Mouse (Mus musculus) MEL (cell line): Measurements from ENCODE around the gene Glmp. TPM values are rescaled to one million over a fixed set of nuclear protein-coding genes. Genes with fewer than 3 reads are reported as not detected.

ENCODE experiments used
- DNase-seq: peaks from one replicate; pipeline ENCODE4 v3.0.0; 2011; ENCODE audit warnings: low read depth, low spot score
- H3K27ac ChIP-seq: 2 replicates; pipeline ENCODE4 v1.5.1; 2012; ENCODE audit warnings: low read depth, mild to moderate bottlenecking, control low read depth, low read length, moderate library complexity; ENCODE audit not compliant: control insufficient read depth
- H3K27me3 ChIP-seq, 2 experiments: fragments of 150-350 bp in 1 of 2; sonication (generic) in 1 of 2; 2 replicates each; pipeline ENCODE4 v1.6.1; 2012; ENCODE audit warnings: low read length in 2 of 2, mild to moderate bottlenecking in 2 of 2, improper control_type of control experiment in 1 of 2, moderate library complexity in 1 of 2; ENCODE audit not compliant: insufficient read depth in 2 of 2, control insufficient read depth in 1 of 2
- H3K36me3 ChIP-seq, 2 experiments: 2 replicates each; pipeline ENCODE4 v1.6.1; 2012 to 2014; ENCODE audit warnings: low read length in 2 of 2, improper control_type of control experiment in 1 of 2, inconsistent platforms in 1 of 2, mild to moderate bottlenecking in 1 of 2; ENCODE audit not compliant: insufficient read depth in 2 of 2, control insufficient read depth in 1 of 2
- H3K4me1 ChIP-seq, 2 experiments: fragments of 150-350 bp in 1 of 2; sonication (generic) in 1 of 2; 2 replicates each; pipeline ENCODE4 v1.6.1; 2012; ENCODE audit warnings: low read length in 2 of 2, improper control_type of control experiment in 1 of 2, mild to moderate bottlenecking in 1 of 2; ENCODE audit not compliant: insufficient read depth in 2 of 2, control insufficient read depth in 1 of 2
- H3K4me3 ChIP-seq, 2 experiments: fragments of 150-350 bp in 1 of 2; sonication (generic) in 1 of 2; 2 replicates each; pipeline ENCODE4 v1.5.1; 2012; ENCODE audit warnings: low read depth in 2 of 2, low read length in 2 of 2, mild to moderate bottlenecking in 2 of 2, moderate library complexity in 2 of 2, control low read depth in 1 of 2, improper control_type of control experiment in 1 of 2; ENCODE audit not compliant: control insufficient read depth in 1 of 2, insufficient read depth in 1 of 2
- H3K79me2 ChIP-seq: 2 replicates; pipeline ENCODE4 v1.6.1; 2012; ENCODE audit warnings: mild to moderate bottlenecking, low read length, moderate library complexity; ENCODE audit not compliant: control insufficient read depth, poor library complexity, insufficient read depth
- H3K9ac ChIP-seq: 2 replicates; pipeline ENCODE4 v1.6.1; 2012; ENCODE audit warnings: low read depth, mild to moderate bottlenecking, control low read depth, low read length, moderate library complexity; ENCODE audit not compliant: control insufficient read depth, poor library complexity, severe bottlenecking
- H3K9me3 ChIP-seq: fragments of 150-350 bp; sonication (generic); replicated peaks from 2 replicates; pipeline ENCODE4 v1.6.1; 2012; ENCODE audit warnings: mild to moderate bottlenecking, low read length, improper control_type of control experiment, moderate library complexity; ENCODE audit not compliant: insufficient read depth
- CTCF ChIP-seq, 3 experiments: IDR thresholded peaks in 2 of 3; conservative IDR thresholded peaks in 1 of 3; 2 replicates each; pipeline ENCODE4 v1.5.1; 2011 to 2012; ENCODE audit warnings: low read length in 3 of 3, low read depth in 2 of 3, mild to moderate bottlenecking in 2 of 3, improper control_type of control experiment in 1 of 3, inconsistent platforms in 1 of 3, mixed read lengths in 1 of 3, moderate library complexity in 1 of 3; ENCODE audit not compliant: control insufficient read depth in 1 of 3, insufficient read depth in 1 of 3, poor library complexity in 1 of 3, severe bottlenecking in 1 of 3
- EP300 ChIP-seq, 2 experiments: IDR thresholded peaks; 2 replicates each; pipeline ENCODE4 v1.6.1; 2011; ENCODE audit warnings: improper control_type of control experiment in 2 of 2, low read length in 2 of 2, low read depth in 1 of 2, mild to moderate bottlenecking in 1 of 2
- GATA1 ChIP-seq: IDR thresholded peaks from 2 replicates; pipeline ENCODE4 v1.6.1; 2011; ENCODE audit warnings: low read depth, low read length, improper control_type of control experiment
- JUND ChIP-seq: IDR thresholded peaks from 2 replicates; pipeline ENCODE4 v1.6.1; 2011; ENCODE audit warnings: low read depth, mild to moderate bottlenecking, improper control_type of control experiment, low read length
- KAT2A ChIP-seq: conservative IDR thresholded peaks from 2 replicates; pipeline ENCODE4 v1.6.1; 2012; ENCODE audit warnings: low read depth, low read length, improper control_type of control experiment, inconsistent platforms
- MAFK ChIP-seq: IDR thresholded peaks from 2 replicates; pipeline ENCODE4 v1.6.1; 2011; ENCODE audit warnings: low read depth, mild to moderate bottlenecking, low read length, improper control_type of control experiment, borderline replicate concordance
- MYB ChIP-seq: IDR thresholded peaks from 2 replicates; pipeline ENCODE4 v1.6.1; 2011; ENCODE audit warnings: mild to moderate bottlenecking, low read depth, low read length, improper control_type of control experiment
- MYC ChIP-seq: IDR thresholded peaks from 2 replicates; pipeline ENCODE4 v1.6.1; 2011; ENCODE audit warnings: low read depth, mild to moderate bottlenecking, low read length, improper control_type of control experiment, moderate library complexity
- RAD21 ChIP-seq: IDR thresholded peaks from 2 replicates; pipeline ENCODE4 v1.6.1; 2011; ENCODE audit warnings: mild to moderate bottlenecking, low read depth, low read length, improper control_type of control experiment
- SIN3A ChIP-seq: IDR thresholded peaks from 2 replicates; pipeline ENCODE4 v1.6.1; 2012; ENCODE audit warnings: low read length, improper control_type of control experiment, inconsistent platforms
- SMC3 ChIP-seq: IDR thresholded peaks from 2 replicates; pipeline ENCODE4 v1.6.1; 2011; ENCODE audit warnings: low read depth, low read length, improper control_type of control experiment
- UBTF ChIP-seq: IDR thresholded peaks from 2 replicates; pipeline ENCODE4 v1.6.1; 2012; ENCODE audit warnings: low read depth, mild to moderate bottlenecking, inconsistent platforms, low read length, improper control_type of control experiment, moderate library complexity, borderline replicate concordance; ENCODE audit not compliant: insufficient read depth
- USF2 ChIP-seq, 2 experiments: IDR thresholded peaks; 2 replicates each; pipeline ENCODE4 v1.6.1; 2011 to 2012; ENCODE audit warnings: improper control_type of control experiment in 2 of 2, low read length in 2 of 2, borderline replicate concordance in 1 of 2, inconsistent platforms in 1 of 2, low read depth in 1 of 2, mild to moderate bottlenecking in 1 of 2; ENCODE audit not compliant: insufficient read depth in 1 of 2
- polyA plus RNA-seq, 2 experiments: library from polyadenylated mRNA; stranded (reverse) in 1 of 2; unstranded in 1 of 2; fragments of >175 nt in 1 of 2; fragments of >200 nt in 1 of 2; gene quantifications; 2 replicates each; pipeline versions ENCODE4 v1.2.1 to v1.2.4; 2012; ENCODE audit warnings: low replicate concordance in 2 of 2, low read depth in 1 of 2; ENCODE audit not compliant: insufficient read length in 2 of 2, insufficient read depth in 1 of 2, missing spikeins in 1 of 2
- total RNA-seq: library from RNA; depleted of rRNA; stranded (reverse); fragments of 300-350 nt; gene quantifications from 2 replicates; pipeline ENCODE4 v1.2.3, GENCODE M21; 2012

Glmp gene
- total and polyA plus RNA-seq, 3 experiments, result 47.6 to 181 TPM; not detected in 1

- TF ChIP-seq MAFK (no peak), GATA1 (no peak), RAD21 (no peak)
- TF ChIP-seq, all 39 proteins: peak for 0
These were observed 28.1 kb downstream of the Glmp start (continued) for GRCm38 (mm10) chr3:88352907-88353306.

- no peak for TF ChIP-seq MYC
- TF ChIP-seq CTCF (IDR thresholded peaks at IDR 0.05 in 2 of 3, conservative IDR thresholded peaks at IDR 0.05 in 1 of 3; ENCODE audit: control insufficient read depth in 1 of 3, insufficient read depth in 1 of 3, low read depth in 2 of 3, low read length in 3 of 3, poor library complexity in 1 of 3, severe bottlenecking in 1 of 3), result peak in 2 of 3 experiments; percentile 16 to 19; a peak in 1 of 6 replicates
- TF ChIP-seq MYB, result no peak
- no peak for TF ChIP-seq KAT2A
- peak; percentile 30 for TF ChIP-seq SMC3
- no peak for TF ChIP-seq JUND
- Histone ChIP-seq H3K4me1 (no peaks in the 10 kb centered on the region), H3K9ac (no peak overlapping the region), H3K9me3 (no peaks in the 10 kb centered on the region), H3K36me3 (peaks cover 0 to 29% of the 10 kb centered on the region in 2 experiments; a peak in 2 of 4 replicates), H3K4me3 (no peak overlapping the region), H3K27ac (no peak overlapping the region), H3K79me2 (no peaks in the 10 kb centered on the region), H3K27me3 (no peaks in the 10 kb centered on the region)
- DNase-seq, result no peak
These were observed 29.8 kb downstream of the Glmp start for GRCm38 (mm10) chr3:88354396-88355165.

GRCm38 (mm10) chr3:88359584-88359983 is 34.8 kb downstream of the Glmp start:
- Histone ChIP-seq H3K27ac (no peak overlapping the region), H3K79me2 (no peaks in the 10 kb centered on the region), H3K9ac (no peak overlapping the region), H3K4me3 (no peak overlapping the region), H3K9me3 (no peaks in the 10 kb centered on the region), H3K4me1 (no peaks in the 10 kb centered on the region), H3K36me3 (peaks cover 0 to 12% of the 10 kb centered on the region in 2 experiments; a peak in 2 of 4 replicates), H3K27me3 (no peaks in the 10 kb centered on the region)
- DNase-seq, result no peak
- TF ChIP-seq USF2 (IDR thresholded peaks at IDR 0.05; ENCODE audit: borderline replicate concordance in 1 of 2, insufficient read depth in 1 of 2, low read depth in 1 of 2, low read length in 2 of 2), result no peak
- TF ChIP-seq UBTF, result no peak
- TF ChIP-seq SIN3A, result no peak
- no peak for TF ChIP-seq EP300 (IDR thresholded peaks at IDR 0.05; ENCODE audit: low read depth in 1 of 2, low read length in 2 of 2)
- TF ChIP-seq, all 39 proteins: peak for 0
